Mouse (Mus musculus) erythroblast, embryonic 14.5 days (primary cell): ENCODE measurements around the gene Acot2.

Experiments used
- GATA1 ChIP-seq: IDR thresholded peaks from 2 replicates; pipeline ENCODE4 v1.6.1; 2012; ENCODE audit warnings: low read length, inconsistent platforms, mixed read lengths
- TAL1 ChIP-seq: IDR thresholded peaks from 3 replicates; pipeline ENCODE4 v1.6.1; 2012; ENCODE audit warnings: low read length, inconsistent platforms, mixed read lengths

- TF ChIP-seq TAL1 = no peak
- TF ChIP-seq GATA1 = no peak
These were observed 47.6 kb upstream of the Acot2 start for GRCm38 (mm10) chr12:83940031-83940430.
